Mouse (Mus musculus) left cerebral cortex, postnatal 36 days (tissue): ENCODE data around the gene Rab3gap2. TPM values are rescaled to one million over a fixed set of nuclear protein-coding genes. Genes with fewer than 3 reads are reported as not detected.

Experiments used
- DNase-seq, 2 experiments: peaks; one replicate each; pipeline ENCODE4 v3.0.0; 2021 to 2022; ENCODE audit warnings: low spot score in 2 of 2, mixed read lengths in 1 of 2
- intact Hi-C: fragments of 180-260 bp; cut with DNase I; formaldehyde crosslinking; loops from one replicate; pipeline ENCODE4 v1.15.1; 2025
- total RNA-seq, 2 experiments: library from RNA; stranded (reverse); gene quantifications; 2 replicates each; pipeline ENCODE4 v1.2.3; 2021

Rab3gap2 gene
- total RNA-seq, 2 experiments from 2014 or later = 67.6 to 79.7 TPM

- DNase-seq = no peak
- intact Hi-C loops = no loop called here
These were observed 12.8 kb downstream of the Rab3gap2 start for GRCm38 (mm10) chr1:185216762-185217161.

GRCm38 (mm10) chr1:185217966-185218365, 14.0 kb downstream of the Rab3gap2 start:
- intact Hi-C loops = no loop called here
- no peak for DNase-seq

GRCm38 (mm10) chr1:185226889-185227288, 23.0 kb downstream of the Rab3gap2 start:
- no peak for DNase-seq
- intact Hi-C loops = no loop called here

GRCm38 (mm10) chr1:185227766-185228165, 23.8 kb downstream of the Rab3gap2 start:
- no peak for DNase-seq
- intact Hi-C loops = no loop called here

- intact Hi-C loops = no loop called here
- peak; percentile 42 to 52 for DNase-seq
These were observed 25.7 kb downstream of the Rab3gap2 start for GRCm38 (mm10) chr1:185229406-185230201.

GRCm38 (mm10) chr1:185235837-185236236, 31.9 kb downstream of the Rab3gap2 start:
- intact Hi-C loops = no loop called here
- DNase-seq = no peak

- DNase-seq = no peak
- intact Hi-C loops = no loop called here
These were observed 32.6 kb downstream of the Rab3gap2 start for GRCm38 (mm10) chr1:185236530-185236929.

GRCm38 (mm10) chr1:185243013-185243412, 39.1 kb downstream of the Rab3gap2 start:
- intact Hi-C loops = no loop called here
- DNase-seq = no peak

GRCm38 (mm10) chr1:185245456-185245855, 41.5 kb downstream of the Rab3gap2 start:
- no peak for DNase-seq
- intact Hi-C loops = no loop called here

- no peak for DNase-seq
- intact Hi-C loops = no loop called here
These were observed 43.6 kb downstream of the Rab3gap2 start for GRCm38 (mm10) chr1:185247429-185248085.

GRCm38 (mm10) chr1:185248728-185249127, 44.8 kb downstream of the Rab3gap2 start:
- intact Hi-C loops = no loop called here
- no peak for DNase-seq

GRCm38 (mm10) chr1:185252351-185252750, 48.4 kb downstream of the Rab3gap2 start:
- DNase-seq = no peak
- intact Hi-C loops = no loop called here

GRCm38 (mm10) chr1:185253140-185253892, 49.4 kb downstream of the Rab3gap2 start:
- peak; percentile 43 to 60 for DNase-seq
- intact Hi-C loops = no loop called here

GRCm38 (mm10) chr1:185255336-185255735, 51.4 kb downstream of the Rab3gap2 start:
- DNase-seq = no peak
- intact Hi-C loops = no loop called here

GRCm38 (mm10) chr1:185256753-185257152, 52.8 kb downstream of the Rab3gap2 start:
- DNase-seq = no peak
- intact Hi-C loops = no loop called here

- intact Hi-C loops = no loop called here
- DNase-seq = no peak
These were observed 58.6 kb downstream of the Rab3gap2 start for GRCm38 (mm10) chr1:185262565-185262964.

- intact Hi-C loops = no loop called here
- no peak for DNase-seq
These were observed 64.8 kb downstream of the Rab3gap2 start for GRCm38 (mm10) chr1:185268675-185269074.

GRCm38 (mm10) chr1:185270403-185271097, 66.6 kb downstream of the Rab3gap2 start:
- DNase-seq = no peak
- intact Hi-C loops = no loop called here

GRCm38 (mm10) chr1:185271373-185271772, 67.5 kb downstream of the Rab3gap2 start:
- intact Hi-C loops = no loop called here
- DNase-seq = no peak
